Mouse (Mus musculus): ENCODE measurements around the gene Itgae. TPM values are rescaled to one million over a fixed set of nuclear protein-coding genes. Genes with fewer than 3 reads are reported as not detected.

The Itgae gene
- total RNA-seq, 4 experiments from 2014 or later, result 0.22 to 0.38 TPM; not detected in 2

GRCm38 (mm10) chr11:73092877-73093276 lies 2.5 kb downstream of the Itgae start:
- DNase-seq (ENCODE audit: low spot score), result no peak

DNA sequence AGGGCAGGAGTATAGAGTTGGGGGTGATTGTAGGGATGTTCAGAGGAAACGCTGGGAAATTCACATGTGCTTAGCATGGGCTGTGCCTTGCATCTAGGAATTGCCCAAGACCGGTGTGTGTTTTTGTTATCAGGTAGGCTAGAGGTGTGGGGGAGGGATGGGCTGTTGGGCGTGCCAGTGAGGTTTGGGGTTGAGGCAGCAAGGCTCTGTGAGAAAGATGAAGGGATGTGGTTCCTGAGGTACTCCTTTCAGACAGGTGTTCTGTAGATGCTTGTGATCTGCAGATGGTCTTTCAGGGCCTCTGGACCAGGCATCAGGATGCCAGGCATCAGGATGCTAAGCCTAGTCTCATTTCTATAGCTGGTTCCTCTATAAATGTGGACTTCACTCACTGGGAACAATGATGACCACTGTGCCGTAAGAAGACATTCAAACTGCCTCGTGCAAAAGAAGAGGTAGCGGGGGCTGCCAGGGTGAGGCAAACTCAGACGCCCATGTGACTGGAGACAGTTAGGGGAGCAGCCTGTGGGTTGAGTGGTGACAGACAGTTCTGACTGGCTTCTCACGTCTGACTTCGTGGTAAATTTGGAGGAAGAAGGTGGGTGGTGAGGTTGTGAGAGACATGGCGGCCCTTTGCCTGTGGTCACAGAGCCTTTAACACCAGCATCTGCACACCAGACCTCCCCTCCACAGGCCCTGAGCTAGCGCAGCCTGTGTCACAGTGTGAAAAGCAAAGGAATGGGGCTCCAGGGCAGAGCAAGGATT lies 4.0 kb downstream of the Itgae start:
- DNase-seq (ENCODE audit: low spot score), result no peak

- DNase-seq (ENCODE audit: low spot score), result no peak
These were observed 8.5 kb downstream of the Itgae start for GRCm38 (mm10) chr11:73098860-73099259.

DNA sequence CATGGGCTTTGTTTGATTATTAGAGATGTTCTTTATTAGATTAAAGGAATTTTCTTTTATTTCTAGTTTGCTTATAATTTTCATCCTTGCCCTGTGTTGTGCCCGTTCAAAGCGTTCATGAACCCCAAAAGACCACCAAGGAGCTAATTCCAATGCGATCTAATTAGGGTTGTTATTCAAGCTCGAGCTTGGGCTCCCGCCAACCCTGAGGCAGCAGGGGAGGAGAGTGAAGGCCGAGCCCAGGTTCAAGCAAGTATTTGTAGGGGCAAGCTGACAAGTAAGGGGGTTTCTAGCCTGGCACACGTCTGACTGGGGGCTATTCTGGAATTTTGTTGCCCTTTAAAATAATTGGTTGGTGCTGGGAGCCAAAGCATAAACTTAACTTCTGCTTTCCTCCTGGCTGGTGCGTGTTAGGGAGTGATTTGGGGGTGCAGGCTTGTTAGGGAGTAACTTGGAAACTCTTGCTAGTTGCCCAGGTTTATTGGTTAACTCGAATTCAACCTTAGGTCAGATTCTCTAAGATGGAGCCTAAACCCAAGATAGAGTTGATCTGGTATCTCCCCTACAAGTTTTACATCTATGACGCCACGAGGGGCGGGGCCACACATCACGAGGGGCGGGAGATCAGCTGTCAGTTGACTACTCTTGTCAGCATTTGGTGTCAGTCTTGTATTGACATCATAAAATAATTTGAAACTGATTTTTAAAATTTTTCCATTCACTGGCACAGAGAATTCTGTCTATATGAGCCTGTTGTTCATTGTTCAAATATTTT lies 9.8 kb downstream of the Itgae start:
- no peak for DNase-seq (ENCODE audit: low spot score)

GRCm38 (mm10) chr11:73101308-73101707 lies 10.9 kb downstream of the Itgae start:
- DNase-seq (ENCODE audit: low spot score), result no peak

GRCm38 (mm10) chr11:73105246-73105645 lies 14.9 kb downstream of the Itgae start:
- DNase-seq (ENCODE audit: low spot score), result no peak

- DNase-seq (ENCODE audit: low spot score), result peak; percentile 25
These were observed 17.0 kb downstream of the Itgae start for GRCm38 (mm10) chr11:73107358-73107757.

GRCm38 (mm10) chr11:73108195-73108897 lies 18.0 kb downstream of the Itgae start:
- no peak for DNase-seq (ENCODE audit: low spot score)

DNA sequence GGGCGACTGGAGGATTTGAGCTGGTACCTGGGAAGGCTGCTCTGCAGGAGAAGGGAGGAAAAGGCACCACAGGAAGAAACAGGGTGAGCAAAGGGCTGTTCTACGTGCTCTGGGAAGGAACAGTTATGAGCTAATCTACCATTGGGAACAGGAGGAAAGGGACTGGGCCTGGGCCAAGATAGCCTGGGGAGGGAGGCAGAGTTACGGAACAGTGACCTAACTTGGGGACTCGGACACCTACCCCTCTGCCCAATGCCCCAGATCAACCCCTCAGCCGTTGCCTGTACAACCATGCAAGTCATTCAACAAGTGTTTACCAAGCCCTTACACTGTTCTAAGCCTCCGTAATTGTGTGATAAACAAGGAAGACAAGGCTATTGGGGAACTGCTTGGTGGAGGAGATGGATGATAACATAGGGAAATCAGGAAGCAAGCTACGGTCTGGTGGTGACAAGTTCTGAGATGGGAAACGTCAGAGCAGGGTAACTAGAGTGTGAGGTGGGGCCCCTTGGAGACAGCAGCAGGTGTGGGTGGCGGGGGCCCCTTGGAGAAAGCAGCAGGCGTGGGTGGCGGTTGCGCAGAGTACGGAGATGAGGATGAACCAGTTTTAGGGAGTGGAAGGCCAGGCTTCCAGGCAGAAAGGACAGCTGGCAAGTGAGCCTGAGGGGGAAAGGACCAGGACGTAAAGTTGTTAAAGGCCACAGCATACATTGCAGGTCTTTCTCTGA lies 18.7 kb downstream of the Itgae start:
- no peak for DNase-seq (ENCODE audit: low spot score)

GRCm38 (mm10) chr11:73109941-73110340 lies 19.6 kb downstream of the Itgae start:
- no peak for DNase-seq (ENCODE audit: low spot score)

GRCm38 (mm10) chr11:73111414-73111813 lies 21.0 kb downstream of the Itgae start:
- DNase-seq (ENCODE audit: low spot score), result no peak

DNA sequence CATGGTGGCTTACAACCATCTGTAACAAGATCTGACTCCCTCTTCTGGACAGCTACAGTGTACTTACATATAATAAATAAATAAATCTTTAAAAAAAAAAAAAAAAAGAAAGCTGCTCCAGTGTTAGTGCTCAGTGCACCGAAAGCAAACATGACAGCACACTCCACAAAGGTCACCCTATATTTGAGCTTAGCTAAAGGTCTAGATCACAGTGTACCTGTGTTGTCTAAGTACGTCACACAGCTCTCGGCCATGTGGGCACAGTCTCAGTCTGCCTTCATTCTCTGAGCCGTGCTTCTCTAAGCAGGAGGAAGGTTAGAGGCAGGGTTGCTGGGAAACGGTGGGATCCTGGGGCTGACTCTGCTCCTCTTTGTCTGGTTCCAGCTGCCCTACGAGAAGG lies 36.1 kb downstream of the Itgae start:
- no peak for DNase-seq (ENCODE audit: low spot score)

DNA sequence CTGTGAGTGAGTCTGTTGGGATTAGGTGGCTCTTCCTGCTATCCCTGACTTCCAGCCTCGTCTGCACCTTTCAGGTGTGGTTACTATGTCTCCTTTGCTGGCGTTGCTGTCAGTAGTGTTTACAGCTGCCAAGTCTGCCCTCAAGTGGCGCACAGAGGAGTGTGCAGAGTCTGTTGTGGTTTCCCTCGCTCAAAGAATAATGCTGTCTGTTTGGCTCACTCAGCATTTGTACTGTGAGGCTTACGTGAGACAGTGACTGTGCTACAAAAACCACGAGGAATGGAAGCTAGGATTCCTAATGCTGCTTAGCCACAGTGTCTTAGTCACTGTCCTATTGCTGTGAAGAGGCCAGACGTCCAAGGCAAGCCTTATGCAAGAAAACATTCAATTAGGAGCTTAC lies 40.6 kb downstream of the Itgae start:
- DNase-seq (ENCODE audit: low spot score), result no peak

DNA sequence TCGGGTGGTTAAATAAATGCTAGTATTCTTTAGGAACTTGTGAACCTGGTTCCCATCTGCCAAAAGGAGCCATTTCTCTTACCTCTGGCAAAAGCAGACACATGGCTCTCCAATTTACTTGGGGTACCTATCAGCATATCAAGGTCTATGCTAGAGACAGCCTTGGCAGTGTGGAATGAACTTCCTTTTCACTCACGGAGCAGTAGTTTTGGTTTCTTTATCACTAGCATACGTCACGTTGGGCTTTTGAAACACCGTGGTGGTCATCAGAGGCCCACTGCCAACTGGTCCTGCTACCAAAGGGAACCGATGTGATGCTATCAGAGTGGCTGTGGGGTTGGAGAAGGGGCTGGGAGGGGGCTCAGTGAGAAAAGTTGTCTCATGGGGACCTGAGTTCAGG lies 42.6 kb downstream of the Itgae start:
- no peak for DNase-seq (ENCODE audit: low spot score)

GRCm38 (mm10) chr11:73134222-73134621 lies 43.8 kb downstream of the Itgae start:
- no peak for DNase-seq (ENCODE audit: low spot score)

DNA sequence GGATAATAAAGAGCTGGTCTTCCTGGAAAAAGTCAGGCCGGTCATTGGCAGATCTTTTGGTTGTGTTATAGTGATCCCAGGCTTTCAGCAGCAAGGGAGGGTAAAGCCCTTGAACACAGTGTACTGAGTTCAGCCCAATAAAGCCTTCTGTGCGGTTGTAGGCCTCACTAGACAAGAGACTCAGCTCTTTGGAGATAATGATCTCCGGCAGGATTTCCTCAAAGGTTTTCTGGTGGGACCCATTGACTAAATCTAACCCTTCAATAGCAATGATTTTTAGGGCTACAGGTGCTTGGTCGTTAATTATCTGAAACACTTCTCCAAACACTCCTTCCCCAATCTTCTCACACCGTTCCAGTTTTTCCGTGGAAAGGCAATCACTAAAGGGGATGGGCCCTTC lies 46.2 kb downstream of the Itgae start:
- DNase-seq (ENCODE audit: low spot score), result no peak

DNA sequence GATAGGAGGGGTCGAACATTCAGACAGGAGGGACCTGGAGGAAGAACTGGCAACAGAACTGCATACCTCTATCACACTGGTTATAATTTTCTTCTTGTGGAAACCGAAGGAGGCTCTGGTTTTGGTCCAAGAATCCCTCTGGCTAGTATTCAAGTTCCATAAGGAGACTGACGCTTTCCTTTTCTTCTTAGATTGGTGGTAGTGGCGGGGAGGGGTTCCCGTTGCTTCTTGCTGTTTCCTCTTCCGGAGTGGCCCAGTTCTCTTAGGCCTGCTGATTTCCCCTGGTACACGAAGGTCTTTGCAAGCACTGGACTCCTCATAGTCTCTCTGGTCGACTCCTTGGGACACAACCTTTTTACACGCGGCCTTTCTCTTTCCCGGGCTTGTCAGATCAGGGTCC lies 46.7 kb downstream of the Itgae start:
- DNase-seq (ENCODE audit: low spot score), result no peak

- peak; percentile 87 for DNase-seq (ENCODE audit: low spot score)
These were observed 47.5 kb downstream of the Itgae start, which contains the start of gene Haspin for GRCm38 (mm10) chr11:73137591-73138501. Gene Haspin (minus strand): TSS chr11:73138294.

DNA sequence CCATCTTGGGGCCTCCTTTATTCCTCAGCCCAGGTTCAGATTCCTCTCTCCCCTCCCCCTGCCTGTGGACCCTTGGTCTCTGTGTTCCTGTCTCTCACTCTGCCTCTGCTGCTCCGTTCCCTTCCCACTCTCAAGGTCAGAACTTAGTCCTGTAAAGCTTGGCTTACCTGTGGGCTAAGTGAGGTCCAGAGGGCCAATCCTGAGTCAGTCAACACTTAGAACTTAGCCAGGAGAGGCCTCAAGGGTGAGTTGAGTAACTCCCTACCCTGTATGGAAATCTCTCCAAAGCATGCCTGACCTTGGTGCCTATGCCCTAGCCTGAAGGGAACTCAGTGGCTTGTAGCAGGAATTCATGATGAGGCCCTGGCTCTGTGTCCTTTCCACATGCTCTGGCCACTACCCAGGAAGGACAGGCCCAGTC lies 53.9 kb downstream of the Itgae start:
- no peak for DNase-seq (ENCODE audit: low spot score)
